Mouse (Mus musculus) neural tube, embryonic 10.5 days (tissue): ENCODE data around the gene Stil.

Experiments used
- DNase-seq: peaks from one replicate; pipeline ENCODE4 v3.0.0-alpha.2; 2017; ENCODE audit warnings: low spot score; ENCODE audit errors: extremely low spot score

The Stil gene

GRCm38 (mm10) chr4:115078892-115079820, 79.2 kb downstream of the Stil start:
- DNase-seq, result peak; percentile 52

- no peak for DNase-seq
Measured at GRCm38 (mm10) chr4:115079821-115080349, 79.9 kb downstream of the Stil start.

- no peak for DNase-seq
Measured at GRCm38 (mm10) chr4:115083031-115083430, 83.1 kb downstream of the Stil start.

GRCm38 (mm10) chr4:115085522-115086095, 85.7 kb downstream of the Stil start:
- DNase-seq, result peak; percentile 73

- DNase-seq, result no peak
Measured at GRCm38 (mm10) chr4:115086257-115086656, 86.3 kb downstream of the Stil start.

- DNase-seq, result no peak
Measured at GRCm38 (mm10) chr4:115086763-115087415, 86.9 kb downstream of the Stil start.

GRCm38 (mm10) chr4:115088611-115089338, 88.8 kb downstream of the Stil start, which contains the start of gene Pdzk1ip1:
Gene Pdzk1ip1, plus strand, starts transcription at chr4:115088708.
- no peak for DNase-seq

- DNase-seq, result no peak
Measured at GRCm38 (mm10) chr4:115090592-115090991, 90.6 kb downstream of the Stil start.

GRCm38 (mm10) chr4:115091806-115092205, 91.8 kb downstream of the Stil start:
- DNase-seq, result no peak
